Mouse (Mus musculus): ENCODE results near the gene Cox18. TPM values are rescaled to one million over a fixed set of nuclear protein-coding genes. Genes with fewer than 3 reads are reported as not detected.

Gene Cox18
- polyA plus RNA-seq, 1 experiment from 2014 or later: 37.3 TPM

GRCm38 (mm10) chr5:90229760-90230159, 6.0 kb upstream of the Cox18 start:
- Histone ChIP-seq H3K4me2 (no peak overlapping the region), H3K4me1 (ENCODE audit: control insufficient read depth, insufficient read depth, low read length) (no peaks in the 10 kb centered on the region), H3K9me3 (replicated peaks; ENCODE audit: control insufficient read depth, low read length) (no peaks in the 10 kb centered on the region), H3K27ac (ENCODE audit: low read depth, low read length) (no peak overlapping the region), H3K36me3 (ENCODE audit: control insufficient read depth, insufficient read depth, low read length) (peaks cover 26% of the 10 kb centered on the region), H3K27me3 (ENCODE audit: control insufficient read depth, insufficient read depth, low read length) (no peaks in the 10 kb centered on the region), H3K9ac (ENCODE audit: low read depth, low read length) (no peak overlapping the region), H3K4me3 (ENCODE audit: low read depth, low read length) (no peak overlapping the region)
- no peak for ATAC-seq (replicated peaks; ENCODE audit: insufficient number of reproducible peaks, low FRiP score, low TSS enrichment)
- 90% methylated on average over 2 of the region's 2 CpGs for WGBS (ENCODE audit: insufficient replicate concordance)

- H3K36me3 ChIP-seq (ENCODE audit: control insufficient read depth, insufficient read depth, low read length): peaks cover 11% of the 10 kb centered on the region
- peaks cover 6% of the 10 kb centered on the region for H3K4me1 ChIP-seq (ENCODE audit: control insufficient read depth, insufficient read depth, low read length)
- no peaks in the 10 kb centered on the region for H3K27me3 ChIP-seq (ENCODE audit: control insufficient read depth, insufficient read depth, low read length)
- H3K9ac ChIP-seq (ENCODE audit: low read depth, low read length): no peak overlapping the region
- no peaks in the 10 kb centered on the region for H3K9me3 ChIP-seq (replicated peaks; ENCODE audit: control insufficient read depth, low read length)
- H3K4me3 ChIP-seq (ENCODE audit: low read depth, low read length): no peak overlapping the region
- no peak overlapping the region for H3K27ac ChIP-seq (ENCODE audit: low read depth, low read length)
- H3K4me2 ChIP-seq: no peak overlapping the region
- WGBS (ENCODE audit: insufficient replicate concordance): 94% methylated on average over 3 of the region's 3 CpGs
- ATAC-seq (replicated peaks; ENCODE audit: insufficient number of reproducible peaks, low FRiP score, low TSS enrichment): no peak
Measured at GRCm38 (mm10) chr5:90226696-90227095, 2.9 kb upstream of the Cox18 start.

- Histone ChIP-seq H3K27me3 (ENCODE audit: control insufficient read depth, insufficient read depth, low read length) (no peaks in the 10 kb centered on the region), H3K4me3 (ENCODE audit: low read depth, low read length) (peak overlapping the region; percentile 74; the same call in 1 of the 2 replicates), H3K4me1 (ENCODE audit: control insufficient read depth, insufficient read depth, low read length) (peaks cover 6% of the 10 kb centered on the region), H3K9ac (ENCODE audit: low read depth, low read length) (no peak overlapping the region), H3K27ac (ENCODE audit: low read depth, low read length) (no peak overlapping the region), H3K4me2 (peak overlapping the region; percentile 78), H3K9me3 (replicated peaks; ENCODE audit: control insufficient read depth, low read length) (no peaks in the 10 kb centered on the region), H3K36me3 (ENCODE audit: control insufficient read depth, insufficient read depth, low read length) (peaks cover 8% of the 10 kb centered on the region)
- no peak for ATAC-seq (replicated peaks; ENCODE audit: insufficient number of reproducible peaks, low FRiP score, low TSS enrichment)
- 82% methylated on average over 5 of the region's 5 CpGs for WGBS (ENCODE audit: insufficient replicate concordance)
Measured at GRCm38 (mm10) chr5:90224730-90225129, 929 bp upstream of the Cox18 start.

DNA sequence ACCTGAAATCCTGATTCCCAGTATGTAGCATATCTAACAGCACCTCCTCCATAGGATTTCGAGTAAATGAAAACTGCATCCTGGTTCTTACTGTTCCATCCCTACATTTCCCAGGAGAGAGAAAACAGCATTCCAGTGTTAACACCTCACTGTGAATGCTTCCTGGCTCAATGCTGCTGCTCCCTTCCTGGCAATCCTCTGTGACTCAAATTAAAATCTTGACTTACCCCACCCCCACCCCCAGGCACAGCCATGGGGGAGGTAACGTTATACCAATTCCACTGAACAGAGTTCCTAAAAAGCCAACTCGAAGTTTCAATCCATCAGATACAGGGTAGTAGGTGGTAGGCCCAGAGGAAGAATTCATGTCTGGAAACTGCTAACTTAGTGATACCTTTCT, 864 bp downstream of the Cox18 start:
- H3K9ac ChIP-seq (ENCODE audit: low read depth, low read length): peak overlapping the region; percentile 93
- peaks cover 5% of the 10 kb centered on the region; the same call in 1 of the 2 replicates for H3K36me3 ChIP-seq (ENCODE audit: control insufficient read depth, insufficient read depth, low read length)
- peaks cover 6% of the 10 kb centered on the region for H3K4me1 ChIP-seq (ENCODE audit: control insufficient read depth, insufficient read depth, low read length)
- no peak for ATAC-seq (replicated peaks; ENCODE audit: insufficient number of reproducible peaks, low FRiP score, low TSS enrichment)
- peak overlapping the region; percentile 78 for H3K4me2 ChIP-seq
- 29% methylated on average over 3 of the region's 3 CpGs for WGBS (ENCODE audit: insufficient replicate concordance)
- peak overlapping the region; percentile 74 for H3K4me3 ChIP-seq (ENCODE audit: low read depth, low read length)
- H3K27me3 ChIP-seq (ENCODE audit: control insufficient read depth, insufficient read depth, low read length): no peaks in the 10 kb centered on the region
- H3K27ac ChIP-seq (ENCODE audit: low read depth, low read length): 0 out of 2 replicates have a peak overlapping the region, but pooled peaks have one; percentile 91
- no peaks in the 10 kb centered on the region for H3K9me3 ChIP-seq (replicated peaks; ENCODE audit: control insufficient read depth, low read length)

GRCm38 (mm10) chr5:90217791-90218190, 6.0 kb downstream of the Cox18 start:
- Histone ChIP-seq H3K27ac (ENCODE audit: low read depth, low read length) (no peak overlapping the region), H3K27me3 (ENCODE audit: control insufficient read depth, insufficient read depth, low read length) (no peaks in the 10 kb centered on the region), H3K4me3 (ENCODE audit: low read depth, low read length) (no peak overlapping the region), H3K9me3 (replicated peaks; ENCODE audit: control insufficient read depth, low read length) (no peaks in the 10 kb centered on the region), H3K4me1 (ENCODE audit: control insufficient read depth, insufficient read depth, low read length) (peaks cover 2% of the 10 kb centered on the region; the same call in 1 of the 2 replicates), H3K4me2 (no peak overlapping the region), H3K9ac (ENCODE audit: low read depth, low read length) (no peak overlapping the region), H3K36me3 (ENCODE audit: control insufficient read depth, insufficient read depth, low read length) (peaks cover 24% of the 10 kb centered on the region)
- WGBS (ENCODE audit: insufficient replicate concordance): 93% methylated on average over 3 of the region's 3 CpGs
- ATAC-seq (replicated peaks; ENCODE audit: insufficient number of reproducible peaks, low FRiP score, low TSS enrichment): no peak

- no peaks in the 10 kb centered on the region for H3K27me3 ChIP-seq (ENCODE audit: control insufficient read depth, insufficient read depth, low read length)
- no peak overlapping the region for H3K4me3 ChIP-seq (ENCODE audit: low read depth, low read length)
- peaks cover 24% of the 10 kb centered on the region for H3K36me3 ChIP-seq (ENCODE audit: control insufficient read depth, insufficient read depth, low read length)
- no peaks in the 10 kb centered on the region for H3K9me3 ChIP-seq (replicated peaks; ENCODE audit: control insufficient read depth, low read length)
- H3K9ac ChIP-seq (ENCODE audit: low read depth, low read length): no peak overlapping the region
- H3K27ac ChIP-seq (ENCODE audit: low read depth, low read length): no peak overlapping the region
- no peaks in the 10 kb centered on the region for H3K4me1 ChIP-seq (ENCODE audit: control insufficient read depth, insufficient read depth, low read length)
- no peak for ATAC-seq (replicated peaks; ENCODE audit: insufficient number of reproducible peaks, low FRiP score, low TSS enrichment)
- no peak overlapping the region for H3K4me2 ChIP-seq
- WGBS (ENCODE audit: insufficient replicate concordance): 89% methylated on average over 12 of the region's 12 CpGs
Measured at GRCm38 (mm10) chr5:90217226-90217625, 6.6 kb downstream of the Cox18 start.

- Histone ChIP-seq H3K27me3 (ENCODE audit: control insufficient read depth, insufficient read depth, low read length) (no peaks in the 10 kb centered on the region), H3K4me3 (ENCODE audit: low read depth, low read length) (no peak overlapping the region), H3K27ac (ENCODE audit: low read depth, low read length) (no peak overlapping the region), H3K9ac (ENCODE audit: low read depth, low read length) (no peak overlapping the region), H3K9me3 (replicated peaks; ENCODE audit: control insufficient read depth, low read length) (no peaks in the 10 kb centered on the region), H3K4me2 (no peak overlapping the region), H3K4me1 (ENCODE audit: control insufficient read depth, insufficient read depth, low read length) (no peaks in the 10 kb centered on the region), H3K36me3 (ENCODE audit: control insufficient read depth, insufficient read depth, low read length) (peaks cover 21% of the 10 kb centered on the region)
- ATAC-seq (replicated peaks; ENCODE audit: insufficient number of reproducible peaks, low FRiP score, low TSS enrichment): no peak
- 93% methylated on average over 12 of the region's 12 CpGs for WGBS (ENCODE audit: insufficient replicate concordance)
Measured at GRCm38 (mm10) chr5:90213356-90213755, 10.4 kb downstream of the Cox18 start.

GRCm38 (mm10) chr5:90203168-90203567, 20.6 kb downstream of the Cox18 start:
- Histone ChIP-seq H3K4me1 (ENCODE audit: control insufficient read depth, insufficient read depth, low read length) (no peaks in the 10 kb centered on the region), H3K9me3 (replicated peaks; ENCODE audit: control insufficient read depth, low read length) (no peaks in the 10 kb centered on the region), H3K27me3 (ENCODE audit: control insufficient read depth, insufficient read depth, low read length) (no peaks in the 10 kb centered on the region), H3K4me2 (no peak overlapping the region), H3K36me3 (ENCODE audit: control insufficient read depth, insufficient read depth, low read length) (no peaks in the 10 kb centered on the region), H3K9ac (ENCODE audit: low read depth, low read length) (no peak overlapping the region), H3K4me3 (ENCODE audit: low read depth, low read length) (no peak overlapping the region), H3K27ac (ENCODE audit: low read depth, low read length) (no peak overlapping the region)
- 24% methylated on average over 5 of the region's 5 CpGs for WGBS (ENCODE audit: insufficient replicate concordance)
- no peak for ATAC-seq (replicated peaks; ENCODE audit: insufficient number of reproducible peaks, low FRiP score, low TSS enrichment)

DNA sequence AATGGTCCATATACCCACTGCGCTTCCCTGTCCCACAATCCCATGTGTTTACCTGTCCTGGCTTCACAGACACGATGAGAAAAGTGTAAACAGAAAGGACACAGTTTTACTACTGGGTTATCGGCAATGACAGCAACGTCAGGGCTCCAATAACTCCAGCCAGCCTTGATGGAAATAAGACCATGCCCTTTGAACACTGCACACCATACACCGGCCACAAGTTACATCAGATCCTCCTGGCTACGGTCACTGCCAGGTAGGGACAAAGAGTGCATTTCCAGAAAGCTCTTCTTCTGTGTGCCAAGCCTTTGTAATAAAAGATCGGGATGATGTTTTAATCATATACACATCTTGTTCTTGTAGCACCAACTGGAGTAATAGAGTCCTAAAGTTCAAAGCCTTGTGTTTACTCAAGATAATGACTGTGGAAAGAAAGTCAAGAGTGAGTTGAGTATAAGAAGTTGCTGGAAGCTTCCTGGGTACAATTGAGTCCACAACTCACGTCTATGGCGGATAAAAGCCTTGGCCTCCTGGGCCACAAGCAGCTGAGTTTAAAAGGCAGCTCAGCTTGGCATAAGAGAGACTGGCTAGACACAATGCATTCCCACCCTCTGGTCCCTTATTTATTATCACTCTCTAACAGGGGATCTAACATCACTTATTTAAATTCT, 21.2 kb downstream of the Cox18 start:
- Histone ChIP-seq H3K4me2 (no peak overlapping the region), H3K9me3 (replicated peaks; ENCODE audit: control insufficient read depth, low read length) (no peaks in the 10 kb centered on the region), H3K9ac (ENCODE audit: low read depth, low read length) (no peak overlapping the region), H3K36me3 (ENCODE audit: control insufficient read depth, insufficient read depth, low read length) (no peaks in the 10 kb centered on the region), H3K4me3 (ENCODE audit: low read depth, low read length) (no peak overlapping the region), H3K27me3 (ENCODE audit: control insufficient read depth, insufficient read depth, low read length) (no peaks in the 10 kb centered on the region), H3K27ac (ENCODE audit: low read depth, low read length) (no peak overlapping the region), H3K4me1 (ENCODE audit: control insufficient read depth, insufficient read depth, low read length) (no peaks in the 10 kb centered on the region)
- ATAC-seq (replicated peaks; ENCODE audit: insufficient number of reproducible peaks, low FRiP score, low TSS enrichment): no peak
- 80% methylated on average over 9 of the region's 9 CpGs for WGBS (ENCODE audit: insufficient replicate concordance)

All from heart, embryonic 11.5 days (tissue).